Mouse (Mus musculus) embryo, embryonic 11.5 days (tissue): ENCODE data around the gene Ptprg.
"Not testable (repeated sequence)": the region's sequence is repeated elsewhere in the genome, so short reads cannot be mapped to it uniquely, and the experiment has no call there.

Experiments
- DNase-seq: peaks from one replicate; pipeline ENCODE4 v3.0.0-alpha.2; 2012; ENCODE audit warnings: low read depth, low spot score

Ptprg gene

GRCm38 (mm10) chr14:12189717-12190600, 636.6 kb downstream of the Ptprg start:
- peak; percentile 40 for DNase-seq

DNA sequence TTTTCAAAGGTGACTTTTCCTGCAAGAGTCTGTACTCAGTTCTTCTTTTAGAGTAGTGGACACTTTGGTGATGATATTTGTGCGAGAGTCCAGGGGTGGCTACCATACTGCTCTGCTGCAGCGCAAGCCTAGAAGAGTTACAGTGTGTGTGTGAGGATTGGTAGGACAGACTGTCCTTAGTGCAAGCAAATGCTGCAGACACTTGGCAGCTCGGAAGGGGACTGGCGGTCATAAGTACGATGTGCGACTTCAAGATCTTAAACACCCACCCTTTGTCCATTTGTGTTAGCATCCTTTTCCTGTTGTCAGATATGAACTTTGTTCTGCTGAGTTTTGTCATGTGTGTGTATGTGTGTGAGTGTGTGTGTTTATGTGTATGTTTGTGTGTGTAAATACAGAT, 637.7 kb downstream of the Ptprg start:
- DNase-seq, result no peak

DNA sequence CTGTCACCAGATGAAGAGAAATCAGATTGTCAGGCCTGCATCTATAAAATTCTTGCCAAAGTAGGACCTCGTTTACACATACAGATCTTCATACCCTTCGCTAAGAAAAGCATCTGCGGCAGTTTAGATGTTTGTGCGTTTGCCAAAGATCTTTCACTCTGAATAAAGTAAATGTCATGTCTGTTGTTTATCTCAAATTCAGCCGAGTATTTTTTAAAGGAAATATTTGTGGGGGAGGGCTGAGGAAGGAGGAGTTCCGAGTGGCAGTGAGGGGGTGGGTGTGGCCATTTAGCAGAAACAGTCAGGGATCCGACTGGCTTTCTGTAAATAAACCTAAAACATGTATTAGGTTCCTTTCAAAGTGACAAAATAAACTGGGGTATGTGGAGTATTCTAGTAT, 645.4 kb downstream of the Ptprg start:
- no peak for DNase-seq

DNA sequence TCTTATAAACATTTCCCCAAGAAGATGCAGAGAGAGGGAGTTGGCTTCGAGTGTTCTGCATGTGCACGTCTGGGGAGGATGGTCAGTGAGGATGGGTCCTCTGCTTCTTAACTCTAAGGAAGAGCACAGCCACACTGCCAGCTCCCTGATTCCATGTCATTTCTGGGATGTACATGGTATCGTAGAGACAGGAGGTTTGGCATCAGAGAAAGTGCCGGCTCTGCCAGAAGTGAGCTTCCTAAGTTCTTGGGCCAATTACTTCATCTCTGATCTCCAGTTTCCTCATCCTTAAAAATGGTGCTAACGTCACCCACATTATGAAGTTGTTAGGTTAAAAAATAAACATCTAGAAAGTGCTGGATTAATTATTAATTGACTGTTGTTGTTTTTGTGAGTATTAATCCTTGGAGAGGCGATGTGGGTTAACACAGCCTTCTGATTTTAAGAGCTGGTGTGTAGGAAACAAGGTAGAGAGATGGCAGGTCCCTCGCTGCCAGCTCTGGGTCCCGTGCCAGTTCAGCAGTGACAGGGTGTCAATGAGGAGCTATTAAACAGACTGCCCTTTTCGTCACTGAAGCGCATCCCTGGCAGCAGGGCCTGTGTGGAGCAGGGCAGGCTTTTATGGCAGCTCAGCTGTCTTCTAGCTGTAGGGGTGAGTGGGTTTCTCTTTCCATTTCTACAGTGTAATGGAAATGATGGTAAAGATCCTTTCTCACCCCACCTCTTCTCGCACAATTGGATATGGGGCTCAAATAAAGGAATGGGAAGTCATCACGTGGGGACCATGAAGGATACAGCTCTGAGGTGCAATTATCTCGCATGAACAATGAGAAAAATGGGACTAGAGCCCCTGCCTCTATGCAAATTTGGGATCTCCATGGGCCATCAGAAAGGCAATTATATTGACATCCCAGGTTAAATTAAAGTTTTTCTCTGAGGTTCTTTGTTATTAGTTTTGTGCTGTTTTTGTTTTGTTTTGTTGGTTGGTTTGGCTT, 646.9 kb downstream of the Ptprg start:
- no peak for DNase-seq

DNA sequence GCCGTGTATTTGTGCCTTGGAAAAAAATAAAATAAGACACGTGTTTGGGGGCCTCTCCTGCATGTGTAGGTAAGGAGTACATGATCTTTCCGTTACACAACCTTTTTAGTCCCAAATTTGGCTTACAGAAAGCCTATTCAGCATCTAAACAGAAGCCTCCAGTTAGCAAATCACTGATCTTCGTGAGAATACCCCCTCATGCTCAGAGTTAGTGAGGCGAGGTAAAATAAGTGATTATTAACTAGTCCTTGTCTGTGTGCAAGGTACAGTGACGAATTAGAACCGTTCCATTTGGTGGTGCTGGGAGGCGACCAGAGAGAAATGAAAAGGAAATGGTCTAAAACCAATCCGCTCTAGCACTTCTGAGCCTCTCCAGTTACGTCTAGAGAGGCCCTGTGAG, 648.9 kb downstream of the Ptprg start:
- no peak for DNase-seq

- DNase-seq, result no peak
Observed at GRCm38 (mm10) chr14:12203081-12203480, 649.7 kb downstream of the Ptprg start.

DNA sequence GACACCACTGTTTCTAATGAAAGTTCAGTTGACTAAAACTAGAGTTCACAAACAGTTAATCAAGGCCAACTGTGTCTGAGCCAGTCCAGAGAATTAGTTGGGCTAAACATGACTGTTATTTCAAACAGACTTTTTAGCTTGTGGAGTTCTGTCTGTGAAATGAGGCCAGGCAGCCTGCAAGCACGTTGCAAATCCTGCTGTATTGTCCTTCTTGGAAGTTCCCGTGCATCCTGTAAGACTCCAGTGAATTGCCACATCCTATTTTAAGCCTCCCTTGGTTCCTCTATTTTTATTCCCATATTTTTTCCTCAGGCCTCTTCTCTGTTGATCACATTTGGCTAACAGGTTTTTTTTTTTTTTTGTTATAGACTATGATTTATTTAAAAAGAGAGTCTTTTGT, 652.8 kb downstream of the Ptprg start:
- no peak for DNase-seq

- DNase-seq, result no peak
Observed at GRCm38 (mm10) chr14:12208554-12208953, 655.2 kb downstream of the Ptprg start.

GRCm38 (mm10) chr14:12218544-12219150, 665.3 kb downstream of the Ptprg start:
- DNase-seq, result no peak

- no peak for DNase-seq
Observed at GRCm38 (mm10) chr14:12219877-12220276, 666.5 kb downstream of the Ptprg start.

DNA sequence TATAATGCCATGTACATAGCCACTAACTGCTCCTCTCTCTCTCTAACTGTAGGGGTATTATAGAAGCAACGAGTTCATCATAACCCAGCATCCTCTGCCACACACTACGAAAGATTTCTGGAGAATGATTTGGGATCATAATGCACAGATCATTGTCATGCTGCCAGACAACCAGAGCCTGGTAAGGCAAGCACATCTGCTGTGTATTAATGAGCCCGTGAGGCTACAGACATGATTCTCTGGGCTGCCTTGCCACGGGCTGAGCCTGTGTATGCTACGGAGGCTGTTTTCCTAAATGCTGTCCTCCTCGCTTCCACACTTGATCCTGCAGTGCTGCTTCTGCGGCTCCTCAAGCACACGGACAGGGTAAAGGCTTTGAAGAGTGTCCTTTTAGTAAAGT, 667.2 kb downstream of the Ptprg start:
- no peak for DNase-seq

DNA sequence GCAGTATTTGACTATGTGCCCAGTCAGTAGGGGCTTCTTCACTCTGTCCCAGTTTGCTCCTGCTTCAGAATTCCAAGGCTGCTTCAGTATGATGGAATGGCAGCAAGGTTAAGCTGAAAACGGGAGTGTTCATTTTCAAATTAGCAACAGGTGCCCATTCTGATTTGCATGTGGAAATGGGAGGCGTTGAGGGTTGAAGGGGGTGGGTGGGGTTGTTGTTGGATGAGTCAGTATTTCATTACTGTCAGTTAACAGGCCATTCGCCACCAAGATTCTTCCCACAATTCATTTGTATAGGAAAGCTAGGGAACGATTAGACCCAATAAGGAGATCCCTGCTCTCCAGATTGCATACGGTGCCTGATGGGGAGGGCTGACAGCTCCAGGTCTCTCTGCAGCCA, 668.2 kb downstream of the Ptprg start:
- DNase-seq, result no peak

DNA sequence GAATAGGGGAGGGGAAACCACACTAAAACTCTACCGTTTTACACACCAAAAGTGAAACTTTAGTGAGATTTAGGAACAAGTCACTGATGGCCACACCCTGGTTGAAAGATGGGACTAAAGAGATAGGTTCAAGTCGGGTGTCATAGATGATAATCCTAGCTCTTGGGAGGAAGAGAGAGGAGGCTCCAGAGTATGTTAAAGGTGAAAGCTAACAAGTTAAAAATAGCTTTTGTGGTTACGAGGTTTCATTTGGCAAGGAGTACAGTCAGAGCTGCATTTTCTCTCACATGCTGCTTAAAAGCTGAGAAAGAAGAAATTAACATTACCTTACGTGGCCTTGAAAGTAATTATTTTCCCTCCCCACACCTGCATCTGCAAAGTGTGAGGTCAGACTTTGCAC, 690.4 kb downstream of the Ptprg start:
- no peak for DNase-seq

- no peak for DNase-seq
Observed at GRCm38 (mm10) chr14:12276031-12276430, 722.7 kb downstream of the Ptprg start.

- no peak for DNase-seq
Observed at GRCm38 (mm10) chr14:12283641-12284040, 730.3 kb downstream of the Ptprg start, which contains the start of gene Gm49355. Gm49355 (plus strand) TSS chr14:12283976.

DNA sequence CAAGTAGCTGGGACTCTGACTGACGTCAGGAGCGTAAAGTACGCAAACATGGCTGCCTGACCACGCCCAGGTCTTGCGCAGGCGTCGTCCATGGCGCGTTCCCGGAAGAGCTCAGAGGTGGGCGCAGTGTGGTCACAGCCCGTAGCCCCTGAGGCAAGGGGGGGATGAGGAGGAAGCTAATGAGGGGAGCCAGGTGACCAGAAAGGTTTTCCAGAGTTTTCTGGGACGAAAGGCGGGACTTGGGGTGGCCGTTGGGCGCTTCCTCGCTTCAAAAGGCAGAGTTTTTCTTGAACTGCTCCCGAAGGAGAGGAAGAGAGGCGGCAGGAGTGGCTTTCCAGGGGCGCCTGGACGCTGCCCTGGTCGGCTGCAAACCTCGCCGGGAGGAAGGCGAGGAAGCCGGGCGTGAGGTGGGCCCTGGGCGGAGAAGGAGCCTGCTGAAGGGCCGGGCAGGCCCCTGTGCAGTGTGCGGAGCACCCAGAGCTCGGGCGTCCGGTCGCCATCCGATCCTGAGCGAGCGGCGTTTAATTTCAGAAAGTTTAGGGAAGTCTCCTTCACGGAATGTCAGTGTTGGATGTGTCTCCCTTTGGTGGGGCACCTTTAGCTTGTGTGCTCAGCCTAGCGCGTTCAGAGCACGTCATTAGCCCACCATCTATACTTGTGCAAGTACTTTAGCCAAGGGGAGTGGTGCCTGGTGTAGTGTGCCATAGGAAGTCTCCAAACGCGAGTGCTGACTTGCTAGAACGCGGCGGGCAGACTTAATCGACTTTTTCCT, 731.0 kb downstream of the Ptprg start, which contains the start of gene 3830406C13Rik:
Gene 3830406C13Rik (plus strand): TSS at position 33 of the 772 bp plus-strand sequence.
- peak; percentile 85 for DNase-seq

DNA sequence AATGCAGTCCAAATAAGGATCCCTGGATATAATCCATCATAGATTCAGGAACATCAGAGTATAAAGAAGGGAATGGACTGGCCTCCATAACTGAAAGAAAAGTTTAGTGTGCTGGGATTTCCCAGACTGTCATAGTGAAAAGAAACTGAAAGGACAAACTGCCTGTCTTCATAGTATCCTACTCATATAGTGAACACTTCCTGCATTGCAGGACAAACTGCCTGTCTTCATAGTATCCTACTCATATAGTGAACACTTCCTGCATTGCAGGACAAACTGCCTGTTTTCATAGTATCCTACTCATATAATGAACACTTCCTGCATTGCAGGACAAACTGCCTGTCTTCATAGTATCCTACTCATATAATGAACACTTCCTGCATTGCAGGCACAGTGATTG, 736.4 kb downstream of the Ptprg start:
- not testable (repeated sequence) for DNase-seq
